Mouse (Mus musculus) ovary, postnatal 10 days (tissue): ENCODE results near the gene Vmn2r41.
"Not testable (repeated sequence)": the region's sequence is repeated elsewhere in the genome, so short reads cannot be mapped to it uniquely, and the experiment has no call there.

Experiments used
- DNase-seq: peaks from one replicate; pipeline ENCODE4 v3.0.0; 2022; ENCODE audit warnings: low spot score

Gene Vmn2r41

DNA sequence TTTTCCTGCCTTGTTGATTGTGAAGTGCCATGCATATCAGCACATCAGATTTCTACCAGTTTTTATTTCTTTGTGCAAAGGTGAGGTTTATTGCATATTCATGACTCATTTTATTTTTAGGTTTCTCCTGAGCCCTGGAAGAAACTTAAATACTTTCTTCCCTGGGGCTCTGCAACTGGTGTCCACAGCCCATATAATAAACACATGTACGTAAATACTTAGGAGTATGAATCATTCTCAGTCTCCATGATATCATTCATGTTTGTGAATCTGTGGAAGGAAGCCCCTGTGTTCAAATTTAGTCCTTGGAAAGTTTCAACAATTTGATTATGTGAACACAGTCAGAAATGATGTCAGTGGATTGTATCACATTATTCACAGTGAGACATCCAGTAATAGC lies at the start of gene Vmn2r41:
Gene Vmn2r41 (minus strand): TSS at position 101 of the 400 bp plus-strand sequence.
- not testable (repeated sequence) for DNase-seq

DNA sequence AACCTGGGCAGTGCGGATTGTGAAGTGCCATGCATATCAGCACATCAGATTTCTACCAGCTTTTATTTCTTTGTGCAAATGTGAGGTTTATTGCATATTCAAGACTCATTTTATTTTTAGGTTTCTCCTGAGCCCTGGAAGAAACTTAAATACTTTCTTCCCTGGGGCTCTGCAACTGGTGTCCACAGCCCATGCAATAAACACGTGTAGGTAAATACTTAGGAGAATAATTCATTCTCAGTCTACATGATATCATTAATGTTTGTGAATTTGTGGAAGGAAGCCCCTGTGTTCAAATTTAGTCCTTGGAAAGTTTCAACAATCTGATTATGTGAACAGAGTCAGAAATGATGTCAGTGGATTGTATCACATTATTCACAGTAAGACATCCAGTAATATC lies 38.8 kb upstream of the Vmn2r41 start, which contains the start of gene Vmn2r42:
Gene Vmn2r42 (minus strand): TSS at position 101 of the 400 bp plus-strand sequence.
- not testable (repeated sequence) for DNase-seq

DNA sequence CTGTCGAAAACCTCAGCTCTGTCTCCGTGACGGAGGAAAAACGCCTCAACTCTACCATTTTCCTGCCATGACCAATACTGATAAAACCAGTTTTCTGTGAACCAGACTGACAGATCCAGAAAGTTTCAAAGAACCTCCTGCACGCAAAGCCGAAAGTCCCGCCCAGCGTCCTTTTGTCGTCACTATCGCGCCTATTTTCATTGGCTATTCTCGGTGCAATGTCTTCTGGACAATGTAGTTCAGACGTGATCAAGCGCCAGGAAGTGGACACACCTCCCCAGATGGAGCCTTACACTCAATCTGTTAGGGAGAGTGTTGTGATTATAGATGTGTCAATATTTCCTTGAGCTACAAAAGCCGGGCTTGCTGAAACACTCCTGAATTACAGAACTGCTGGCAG lies 68.6 kb downstream of the Vmn2r41 start:
- DNase-seq, result not testable (repeated sequence)
